Mouse (Mus musculus): ENCODE data around the gene Nxpe5. TPM values are rescaled to one million over a fixed set of nuclear protein-coding genes. Genes with fewer than 3 reads are reported as not detected.

The Nxpe5 gene
- polyA plus RNA-seq, 1 experiment = not detected

- no peaks in the 10 kb centered on the region for H3K4me1 ChIP-seq (ENCODE audit: control insufficient read depth, insufficient read depth, insufficient read length, low read length)
- no peak overlapping the region for H3K27ac ChIP-seq (replicated peaks; ENCODE audit: low read depth, low read length)
- H3K4me3 ChIP-seq (ENCODE audit: insufficient read depth, low read depth, low read length) = no peak overlapping the region
Observed at GRCm38 (mm10) chr5:138260051-138260450, 34.4 kb downstream of the Nxpe5 start.

- Histone ChIP-seq H3K27ac (replicated peaks; ENCODE audit: low read depth, low read length) (no peak overlapping the region), H3K4me3 (ENCODE audit: insufficient read depth, low read depth, low read length) (no peak overlapping the region), H3K4me1 (ENCODE audit: control insufficient read depth, insufficient read depth, insufficient read length, low read length) (no peaks in the 10 kb centered on the region)
Observed at GRCm38 (mm10) chr5:138260834-138261233, 35.1 kb downstream of the Nxpe5 start.

GRCm38 (mm10) chr5:138262001-138262400 is 36.3 kb downstream of the Nxpe5 start:
- H3K4me3 ChIP-seq (ENCODE audit: insufficient read depth, low read depth, low read length) = peak overlapping the region; percentile 75
- 0 out of 2 replicates have a peak overlapping the region, but pooled peaks have one; percentile 9 for H3K27ac ChIP-seq (replicated peaks; ENCODE audit: low read depth, low read length)
- no peaks in the 10 kb centered on the region for H3K4me1 ChIP-seq (ENCODE audit: control insufficient read depth, insufficient read depth, insufficient read length, low read length)

- H3K4me3 ChIP-seq (ENCODE audit: insufficient read depth, low read depth, low read length) = peak overlapping the region; percentile 75
- H3K27ac ChIP-seq (replicated peaks; ENCODE audit: low read depth, low read length) = peak overlapping the region; percentile 9; the same call in 1 of the 2 replicates
- no peaks in the 10 kb centered on the region for H3K4me1 ChIP-seq (ENCODE audit: control insufficient read depth, insufficient read depth, insufficient read length, low read length)
Observed at GRCm38 (mm10) chr5:138262582-138263240, 37.0 kb downstream of the Nxpe5 start.

- H3K27ac ChIP-seq (replicated peaks; ENCODE audit: low read depth, low read length) = peak within 1 kb of the TSS; percentile 54
- H3K4me3 ChIP-seq (ENCODE audit: insufficient read depth, low read depth, low read length) = peak within 1 kb of the TSS; percentile 75
- no peaks in the 10 kb centered on the region for H3K4me1 ChIP-seq (ENCODE audit: control insufficient read depth, insufficient read depth, insufficient read length, low read length)
Observed at GRCm38 (mm10) chr5:138263260-138264206, 37.8 kb downstream of the Nxpe5 start, which contains the start of gene BC037034. TSS of gene BC037034 (minus strand) at chr5:138264033.

GRCm38 (mm10) chr5:138264207-138264578 is 38.5 kb downstream of the Nxpe5 start:
- Histone ChIP-seq H3K27ac (replicated peaks; ENCODE audit: low read depth, low read length) (no peak overlapping the region), H3K4me3 (ENCODE audit: insufficient read depth, low read depth, low read length) (peak overlapping the region; percentile 75)

GRCm38 (mm10) chr5:138265712-138266111 is 40.0 kb downstream of the Nxpe5 start:
- Histone ChIP-seq H3K27ac (replicated peaks; ENCODE audit: low read depth, low read length) (no peak overlapping the region), H3K4me3 (ENCODE audit: insufficient read depth, low read depth, low read length) (no peak overlapping the region), H3K4me1 (ENCODE audit: control insufficient read depth, insufficient read depth, insufficient read length, low read length) (no peaks in the 10 kb centered on the region)

More at GRCm38 (mm10) chr5:138264207-138264578, 38.5 kb downstream of the Nxpe5 start:
- no peaks in the 10 kb centered on the region for H3K4me1 ChIP-seq (ENCODE audit: control insufficient read depth, insufficient read depth, insufficient read length, low read length)

GRCm38 (mm10) chr5:138267114-138267513 is 41.4 kb downstream of the Nxpe5 start:
- H3K27ac ChIP-seq (replicated peaks; ENCODE audit: low read depth, low read length) = no peak overlapping the region
- H3K4me3 ChIP-seq (ENCODE audit: insufficient read depth, low read depth, low read length) = no peak overlapping the region
- H3K4me1 ChIP-seq (ENCODE audit: control insufficient read depth, insufficient read depth, insufficient read length, low read length) = no peaks in the 10 kb centered on the region

GRCm38 (mm10) chr5:138268980-138269379 is 43.3 kb downstream of the Nxpe5 start:
- Histone ChIP-seq H3K4me1 (ENCODE audit: control insufficient read depth, insufficient read depth, insufficient read length, low read length) (no peaks in the 10 kb centered on the region), H3K4me3 (ENCODE audit: insufficient read depth, low read depth, low read length) (no peak overlapping the region), H3K27ac (replicated peaks; ENCODE audit: low read depth, low read length) (no peak overlapping the region)

GRCm38 (mm10) chr5:138271232-138271631 is 45.5 kb downstream of the Nxpe5 start:
- Histone ChIP-seq H3K4me1 (ENCODE audit: control insufficient read depth, insufficient read depth, insufficient read length, low read length) (no peaks in the 10 kb centered on the region), H3K27ac (replicated peaks; ENCODE audit: low read depth, low read length) (no peak overlapping the region), H3K4me3 (ENCODE audit: insufficient read depth, low read depth, low read length) (no peak overlapping the region)

- Histone ChIP-seq H3K4me1 (ENCODE audit: control insufficient read depth, insufficient read depth, insufficient read length, low read length) (no peaks in the 10 kb centered on the region), H3K4me3 (ENCODE audit: insufficient read depth, low read depth, low read length) (no peak within 1 kb of the TSS), H3K27ac (replicated peaks; ENCODE audit: low read depth, low read length) (no peak within 1 kb of the TSS)
Observed at GRCm38 (mm10) chr5:138272409-138272923, 46.8 kb downstream of the Nxpe5 start, which contains the start of gene Gal3st4. TSS of gene Gal3st4 (minus strand) at chr5:138272840.

GRCm38 (mm10) chr5:138274186-138274585 is 48.5 kb downstream of the Nxpe5 start:
- Histone ChIP-seq H3K4me3 (ENCODE audit: insufficient read depth, low read depth, low read length) (no peak overlapping the region), H3K27ac (replicated peaks; ENCODE audit: low read depth, low read length) (no peak overlapping the region), H3K4me1 (ENCODE audit: control insufficient read depth, insufficient read depth, insufficient read length, low read length) (no peaks in the 10 kb centered on the region)

GRCm38 (mm10) chr5:138275216-138276050 is 49.7 kb downstream of the Nxpe5 start:
- H3K4me3 ChIP-seq (ENCODE audit: insufficient read depth, low read depth, low read length) = no peak overlapping the region
- H3K4me1 ChIP-seq (ENCODE audit: control insufficient read depth, insufficient read depth, insufficient read length, low read length) = no peaks in the 10 kb centered on the region
- no peak overlapping the region for H3K27ac ChIP-seq (replicated peaks; ENCODE audit: low read depth, low read length)

GRCm38 (mm10) chr5:138277994-138278393 is 52.3 kb downstream of the Nxpe5 start:
- no peak overlapping the region for H3K4me3 ChIP-seq (ENCODE audit: insufficient read depth, low read depth, low read length)
- H3K4me1 ChIP-seq (ENCODE audit: control insufficient read depth, insufficient read depth, insufficient read length, low read length) = no peaks in the 10 kb centered on the region
- no peak overlapping the region for H3K27ac ChIP-seq (replicated peaks; ENCODE audit: low read depth, low read length)

Measured in brown adipose tissue, adult 24 weeks (tissue).